Mouse (Mus musculus): ENCODE measurements around the gene Lor.

The Lor gene

GRCm38 (mm10) chr3:92083042-92083441 lies at the start of gene Lor:
Lor (minus strand) TSS chr3:92083142.
- DNase-seq (ENCODE audit: low spot score), result no peak

- no peak for DNase-seq (ENCODE audit: low spot score)
These were observed 40.9 kb upstream of the Lor start, which contains the start of gene Prr9 for GRCm38 (mm10) chr3:92123847-92124246. Prr9 (minus strand) TSS chr3:92123947.

GRCm38 (mm10) chr3:92120902-92121301 lies 38.0 kb upstream of the Lor start:
- DNase-seq (ENCODE audit: low spot score), result no peak

GRCm38 (mm10) chr3:92117930-92118329 lies 35.0 kb upstream of the Lor start:
- DNase-seq (ENCODE audit: low spot score), result no peak

- no peak for DNase-seq (ENCODE audit: low spot score)
These were observed 28.6 kb upstream of the Lor start for GRCm38 (mm10) chr3:92111526-92111925.

GRCm38 (mm10) chr3:92110790-92111189 lies 27.8 kb upstream of the Lor start:
- DNase-seq (ENCODE audit: low spot score), result no peak

GRCm38 (mm10) chr3:92106582-92106981 lies 23.6 kb upstream of the Lor start:
- peak; percentile 58 for DNase-seq (ENCODE audit: low spot score)

- peak; percentile 75 for DNase-seq (ENCODE audit: low spot score)
These were observed 1.5 kb downstream of the Lor start for GRCm38 (mm10) chr3:92081285-92081931.

- peak; percentile 57 for DNase-seq (ENCODE audit: low spot score)
These were observed 2.3 kb downstream of the Lor start for GRCm38 (mm10) chr3:92080462-92081284.

GRCm38 (mm10) chr3:92050382-92051054 lies 32.4 kb downstream of the Lor start:
- DNase-seq (ENCODE audit: low spot score), result no peak

GRCm38 (mm10) chr3:92033892-92034291 lies 49.0 kb downstream of the Lor start:
- DNase-seq (ENCODE audit: low spot score), result no peak

GRCm38 (mm10) chr3:92033203-92033602 lies 49.7 kb downstream of the Lor start:
- DNase-seq (ENCODE audit: low spot score), result no peak
